Mouse (Mus musculus) embryonic fibroblast, embryonic 13.5 days (primary cell): ENCODE measurements around the gene Mllt6. TPM values are rescaled to one million over a fixed set of nuclear protein-coding genes. Genes with fewer than 3 reads are reported as not detected.

Experiments used
- H3K27ac ChIP-seq: 2 replicates; pipeline ENCODE4 v1.5.1; 2012; ENCODE audit warnings: low read length, control low read depth, inconsistent platforms; ENCODE audit not compliant: insufficient read depth
- H3K4me1 ChIP-seq: 2 replicates; pipeline ENCODE4 v1.6.1; 2011; ENCODE audit warnings: low read length; ENCODE audit not compliant: control insufficient read depth, insufficient read depth
- H3K4me3 ChIP-seq: 2 replicates; pipeline ENCODE4 v1.5.1; 2011; ENCODE audit warnings: mild to moderate bottlenecking, control low read depth, low read length; ENCODE audit not compliant: insufficient read depth
- CTCF ChIP-seq: IDR thresholded peaks from 2 replicates; pipeline ENCODE4 v1.5.1; 2011; ENCODE audit warnings: mild to moderate bottlenecking, control low read depth, low read length, moderate library complexity, borderline replicate concordance; ENCODE audit not compliant: insufficient read depth
- POLR2A ChIP-seq: IDR thresholded peaks from 2 replicates; pipeline ENCODE4 v1.6.1; 2011; ENCODE audit warnings: low read depth, mild to moderate bottlenecking, control low read depth, low read length, moderate library complexity
- polyA plus RNA-seq: library from polyadenylated mRNA; stranded (reverse); fragments of >200 nt; gene quantifications from 2 replicates; pipeline ENCODE4 v1.2.4, GENCODE M21; 2011; ENCODE audit warnings: low read depth; ENCODE audit not compliant: missing spikeins, insufficient read length

The Mllt6 gene
- 16.2 and 18.0 TPM in 2 replicates for polyA plus RNA-seq

- peak within 1 kb of the TSS; percentile 61 for H3K4me3 ChIP-seq
- peaks cover 6% of the 10 kb centered on the region; the same call in 1 of the 2 replicates for H3K4me1 ChIP-seq
- no peak for TF ChIP-seq CTCF
- 0 out of 2 replicates have a peak, but pooled peaks have one; percentile 25 for TF ChIP-seq POLR2A
- H3K27ac ChIP-seq, result no peak within 1 kb of the TSS
Measured at GRCm38 (mm10) chr11:97662893-97663527, at the start of gene Mllt6. TSS of gene Mllt6 (plus strand) at chr11:97663414.

- H3K4me3 ChIP-seq, result no peak overlapping the region
Measured at GRCm38 (mm10) chr11:97615276-97615675, 47.9 kb upstream of the Mllt6 start.

GRCm38 (mm10) chr11:97618368-97618767, 44.8 kb upstream of the Mllt6 start:
- Histone ChIP-seq H3K4me3 (no peak overlapping the region), H3K27ac (no peak overlapping the region), H3K4me1 (no peaks in the 10 kb centered on the region)
- no peak for TF ChIP-seq POLR2A
- TF ChIP-seq CTCF, result no peak

More at GRCm38 (mm10) chr11:97615276-97615675, 47.9 kb upstream of the Mllt6 start:
- TF ChIP-seq POLR2A (no peak), CTCF (no peak)
- no peaks in the 10 kb centered on the region for H3K4me1 ChIP-seq
- no peak overlapping the region for H3K27ac ChIP-seq

- H3K4me1 ChIP-seq, result no peaks in the 10 kb centered on the region
- TF ChIP-seq POLR2A (no peak), CTCF (0 out of 2 replicates have a peak, but pooled peaks have one; percentile 11)
- no peak overlapping the region for H3K27ac ChIP-seq
Measured at GRCm38 (mm10) chr11:97619391-97619795, 43.8 kb upstream of the Mllt6 start.

GRCm38 (mm10) chr11:97622440-97622839, 40.8 kb upstream of the Mllt6 start:
- H3K4me1 ChIP-seq, result no peaks in the 10 kb centered on the region
- no peak overlapping the region for H3K27ac ChIP-seq
- H3K4me3 ChIP-seq, result no peak overlapping the region
- TF ChIP-seq POLR2A (no peak), CTCF (peak; percentile 79)

More at GRCm38 (mm10) chr11:97619391-97619795, 43.8 kb upstream of the Mllt6 start:
- H3K4me3 ChIP-seq, result no peak overlapping the region

GRCm38 (mm10) chr11:97623166-97623565, 40.0 kb upstream of the Mllt6 start:
- no peak for TF ChIP-seq CTCF
- no peak for TF ChIP-seq POLR2A
- Histone ChIP-seq H3K4me1 (no peaks in the 10 kb centered on the region), H3K4me3 (no peak overlapping the region), H3K27ac (no peak overlapping the region)

- Histone ChIP-seq H3K4me3 (no peak overlapping the region), H3K4me1 (no peaks in the 10 kb centered on the region), H3K27ac (no peak overlapping the region)
- no peak for TF ChIP-seq POLR2A
- TF ChIP-seq CTCF, result no peak
Measured at GRCm38 (mm10) chr11:97625551-97625950, 37.7 kb upstream of the Mllt6 start.

GRCm38 (mm10) chr11:97626431-97626830, 36.8 kb upstream of the Mllt6 start:
- Histone ChIP-seq H3K4me3 (no peak overlapping the region), H3K27ac (no peak overlapping the region), H3K4me1 (no peaks in the 10 kb centered on the region)
- TF ChIP-seq CTCF (no peak), POLR2A (no peak)

GRCm38 (mm10) chr11:97626850-97627249, 36.4 kb upstream of the Mllt6 start:
- H3K27ac ChIP-seq, result no peak overlapping the region
- TF ChIP-seq CTCF (no peak), POLR2A (no peak)
- H3K4me1 ChIP-seq, result no peaks in the 10 kb centered on the region
- H3K4me3 ChIP-seq, result no peak overlapping the region

GRCm38 (mm10) chr11:97627556-97628302, 35.5 kb upstream of the Mllt6 start:
- H3K27ac ChIP-seq, result no peak overlapping the region
- no peaks in the 10 kb centered on the region for H3K4me1 ChIP-seq
- TF ChIP-seq POLR2A, result no peak
- no peak for TF ChIP-seq CTCF
- H3K4me3 ChIP-seq, result no peak overlapping the region

- H3K4me3 ChIP-seq, result no peak overlapping the region
- H3K27ac ChIP-seq, result no peak overlapping the region
- H3K4me1 ChIP-seq, result no peaks in the 10 kb centered on the region
- TF ChIP-seq POLR2A (no peak), CTCF (no peak)
Measured at GRCm38 (mm10) chr11:97628303-97628567, 35.0 kb upstream of the Mllt6 start.
